Mouse (Mus musculus) embryonic facial prominence, embryonic 14.5 days (tissue): ENCODE results near the gene Dcun1d2. TPM values are rescaled to one million over a fixed set of nuclear protein-coding genes. Genes with fewer than 3 reads are reported as not detected.

ENCODE experiments used
- ATAC-seq: fragments of 200-750 bp; cut with Nextera tagmentation; 2 replicates; pipeline ENCODE4 v1.8.0; 2017; ENCODE audit warnings: low read depth, moderate number of reproducible peaks, moderate TSS enrichment
- DNase-seq: peaks from one replicate; pipeline ENCODE4 v3.0.0-alpha.2; 2015; ENCODE audit warnings: low spot score
- H3K27ac ChIP-seq: fragments of 300-500 bp; sonication (generic); replicated peaks from 2 replicates; pipeline ENCODE4 v1.5.1; 2014; ENCODE audit warnings: low read depth, mild to moderate bottlenecking, low read length, moderate library complexity
- H3K27me3 ChIP-seq: fragments of 300-500 bp; sonication (generic); replicated peaks from 2 replicates; pipeline ENCODE4 v1.6.1; 2014; ENCODE audit warnings: low read length; ENCODE audit not compliant: control insufficient read depth, insufficient read depth
- H3K36me3 ChIP-seq: fragments of 300-500 bp; sonication (generic); 2 replicates; pipeline ENCODE4 v1.6.1; 2014; ENCODE audit warnings: low read length, mixed read lengths; ENCODE audit not compliant: control insufficient read depth, insufficient read depth
- H3K4me1 ChIP-seq: fragments of 300-500 bp; sonication (generic); 2 replicates; pipeline ENCODE4 v1.6.1; 2014; ENCODE audit warnings: antibody characterized with exemption, low read length; ENCODE audit not compliant: control insufficient read depth, insufficient read depth
- H3K4me2 ChIP-seq: fragments of 300-500 bp; sonication (generic); 2 replicates; pipeline ENCODE4 v1.6.1; 2014; ENCODE audit warnings: low read depth, mild to moderate bottlenecking, low read length, moderate library complexity, mixed read lengths
- H3K4me3 ChIP-seq: fragments of 300-500 bp; sonication (generic); 2 replicates; pipeline ENCODE4 v1.5.1; 2014; ENCODE audit warnings: low read depth, mild to moderate bottlenecking, low read length
- H3K9ac ChIP-seq: fragments of 300-500 bp; sonication (generic); 2 replicates; pipeline ENCODE4 v1.6.1; 2014; ENCODE audit warnings: low read depth, mild to moderate bottlenecking, low read length, moderate library complexity, mixed read lengths
- H3K9me3 ChIP-seq: fragments of 300-500 bp; sonication (generic); 2 replicates; pipeline ENCODE4 v1.6.1; 2016; ENCODE audit warnings: low read length; ENCODE audit not compliant: control insufficient read depth
- WGBS: fragments of 180-500 bp; shearing (Covaris S2); extraction: QIAGEN DNeasy Blood & Tissue Kit; methylation state at CpG from one replicate; pipeline ENCODE4 v1.1.7; 2014; 5-methylcytosine and 5-hydroxymethylcytosine counted together
- polyA plus RNA-seq: library from polyadenylated mRNA; unstranded; fragments of >200 nt; fragmentation: Nextera tagmentation; extraction: Ambion mirVana; gene quantifications from 2 replicates; pipeline ENCODE4 v1.2.1, GENCODE M21; 2014

Dcun1d2 gene
- polyA plus RNA-seq, 1 experiment from 2014 or later: 27.5 TPM

GRCm38 (mm10) chr8:13208627-13209355, 79.1 kb downstream of the Dcun1d2 start:
- ATAC-seq: no peak; the same call in 1 of the 2 replicates

GRCm38 (mm10) chr8:13206290-13206689, 81.6 kb downstream of the Dcun1d2 start:
- no peak for DNase-seq
- 29% methylated on average over 5 of the region's 5 CpGs for WGBS
- H3K27ac ChIP-seq: no peak overlapping the region
- no peaks in the 10 kb centered on the region for H3K36me3 ChIP-seq
- H3K4me2 ChIP-seq: no peak overlapping the region
- H3K4me1 ChIP-seq: no peaks in the 10 kb centered on the region
- ATAC-seq: no peak
- no peak overlapping the region for H3K4me3 ChIP-seq
- H3K9me3 ChIP-seq: no peaks in the 10 kb centered on the region
- peaks cover 19% of the 10 kb centered on the region for H3K27me3 ChIP-seq
- H3K9ac ChIP-seq: no peak overlapping the region

More at GRCm38 (mm10) chr8:13208627-13209355, 79.1 kb downstream of the Dcun1d2 start:
- Histone ChIP-seq H3K9me3 (no peaks in the 10 kb centered on the region), H3K36me3 (no peaks in the 10 kb centered on the region), H3K9ac (no peak overlapping the region), H3K4me3 (no peak overlapping the region), H3K27ac (no peak overlapping the region), H3K4me1 (peaks cover 8% of the 10 kb centered on the region), H3K4me2 (no peak overlapping the region), H3K27me3 (no peaks in the 10 kb centered on the region)
- 35% methylated on average over 6 of the region's 6 CpGs for WGBS
- no peak for DNase-seq

Other genes starting within 250 kb of the Dcun1d2 start
- 0.21 and 0.24 TPM in 2 replicates for gene Proz, start 227.2 kb downstream of the Dcun1d2 start, polyA plus RNA-seq
- 32.6 and 34.7 TPM in 2 replicates for gene Pcid2, start 182.7 kb downstream of the Dcun1d2 start, polyA plus RNA-seq
- 115 and 117 TPM in 2 replicates for gene Cul4a, start 182.5 kb downstream of the Dcun1d2 start, polyA plus RNA-seq
- gene Lamp1, start 129.0 kb downstream of the Dcun1d2 start, polyA plus RNA-seq: 367 TPM in 2 replicates
- gene Grtp1, start 87.5 kb downstream of the Dcun1d2 start, polyA plus RNA-seq: 13.6 and 14.5 TPM in 2 replicates
- 13.9 and 18.1 TPM in 2 replicates for gene Adprhl1, start 34.0 kb downstream of the Dcun1d2 start, polyA plus RNA-seq
- gene Tmco3, start 59 bp upstream of the Dcun1d2 start, polyA plus RNA-seq: 44.5 and 45.4 TPM in 2 replicates
- gene Tfdp1, start 50.6 kb upstream of the Dcun1d2 start, polyA plus RNA-seq: 150 and 168 TPM in 2 replicates
- gene Atp4b, start 108.7 kb upstream of the Dcun1d2 start, polyA plus RNA-seq: not detected in 2 replicates
- not detected in 2 replicates for gene Grk1, start 117.0 kb upstream of the Dcun1d2 start, polyA plus RNA-seq
- gene Tmem255b, start 147.1 kb upstream of the Dcun1d2 start, polyA plus RNA-seq: 1.2 and 1.5 TPM in 2 replicates
- gene Gas6, start 206.4 kb upstream of the Dcun1d2 start, polyA plus RNA-seq: 43.2 and 56.9 TPM in 2 replicates